Mouse (Mus musculus): ENCODE data around the gene Car5b.

- TF ChIP-seq MAFK (IDR thresholded peaks at IDR 0.05; ENCODE audit: insufficient read depth, low read depth, low read length): no peak
- no peak for TF ChIP-seq HCFC1 (IDR thresholded peaks at IDR 0.05; ENCODE audit: borderline replicate concordance, insufficient read depth, low read length)
- TF ChIP-seq ZC3H11A (IDR thresholded peaks at IDR 0.05; ENCODE audit: borderline replicate concordance, low read depth, low read length): no peak
Observed at GRCm38 (mm10) chrX:164015636-164016035, 12.2 kb downstream of the Car5b start.

Measured in ES-E14 (cell line).